Mouse (Mus musculus): ENCODE data around the gene Rtp2. TPM values are rescaled to one million over a fixed set of nuclear protein-coding genes. Genes with fewer than 3 reads are reported as not detected.

Gene Rtp2
- polyA plus RNA-seq, 1 experiment from 2014 or later = 0.11 TPM

GRCm38 (mm10) chr16:23953959-23954260 lies 21.7 kb upstream of the Rtp2 start:
- 0% methylated on average over 1 of the region's 1 CpGs for WGBS
- H3K9ac ChIP-seq (replicated peaks; ENCODE audit: low read depth, low read length) = no peak overlapping the region
- peak; percentile 45 for ATAC-seq

GRCm38 (mm10) chr16:23953189-23953958 lies 21.2 kb upstream of the Rtp2 start:
- H3K36me3 ChIP-seq (ENCODE audit: control insufficient read depth, insufficient read depth) = no peaks in the 10 kb centered on the region
- H3K4me3 ChIP-seq (replicated peaks; ENCODE audit: low read length) = no peak overlapping the region
- no peaks in the 10 kb centered on the region for H3K9me3 ChIP-seq (ENCODE audit: control insufficient read depth, low read length)
- ATAC-seq = peak; percentile 70
- no peaks in the 10 kb centered on the region for H3K27me3 ChIP-seq (replicated peaks; ENCODE audit: control insufficient read depth, insufficient read depth, low read length)
- WGBS = 39% methylated on average over 11 of the region's 11 CpGs
- no peak overlapping the region for H3K9ac ChIP-seq (replicated peaks; ENCODE audit: low read depth, low read length)
- H3K27ac ChIP-seq (ENCODE audit: low read length) = no peak overlapping the region
- H3K4me2 ChIP-seq (ENCODE audit: low read length) = no peak overlapping the region
- no peaks in the 10 kb centered on the region for H3K4me1 ChIP-seq (replicated peaks; ENCODE audit: control insufficient read depth, insufficient read depth, low read length)

More at GRCm38 (mm10) chr16:23953959-23954260, 21.7 kb upstream of the Rtp2 start:
- H3K4me1 ChIP-seq (replicated peaks; ENCODE audit: control insufficient read depth, insufficient read depth, low read length) = no peaks in the 10 kb centered on the region
- no peak overlapping the region for H3K4me2 ChIP-seq (ENCODE audit: low read length)
- H3K27ac ChIP-seq (ENCODE audit: low read length) = no peak overlapping the region
- H3K9me3 ChIP-seq (ENCODE audit: control insufficient read depth, low read length) = no peaks in the 10 kb centered on the region
- no peak overlapping the region for H3K4me3 ChIP-seq (replicated peaks; ENCODE audit: low read length)
- no peaks in the 10 kb centered on the region for H3K27me3 ChIP-seq (replicated peaks; ENCODE audit: control insufficient read depth, insufficient read depth, low read length)
- H3K36me3 ChIP-seq (ENCODE audit: control insufficient read depth, insufficient read depth) = no peaks in the 10 kb centered on the region

- Histone ChIP-seq H3K4me2 (ENCODE audit: low read length) (no peak overlapping the region), H3K4me3 (replicated peaks; ENCODE audit: low read length) (no peak overlapping the region), H3K4me1 (replicated peaks; ENCODE audit: control insufficient read depth, insufficient read depth, low read length) (no peaks in the 10 kb centered on the region), H3K36me3 (ENCODE audit: control insufficient read depth, insufficient read depth) (no peaks in the 10 kb centered on the region), H3K27me3 (replicated peaks; ENCODE audit: control insufficient read depth, insufficient read depth, low read length) (no peaks in the 10 kb centered on the region), H3K27ac (ENCODE audit: low read length) (no peak overlapping the region), H3K9me3 (ENCODE audit: control insufficient read depth, low read length) (no peaks in the 10 kb centered on the region), H3K9ac (replicated peaks; ENCODE audit: low read depth, low read length) (no peak overlapping the region)
- ATAC-seq = 0 out of 2 replicates have a peak, but pooled peaks have one; percentile 23
- 76% methylated on average over 4 of the region's 4 CpGs for WGBS
These were observed 20.0 kb upstream of the Rtp2 start for GRCm38 (mm10) chr16:23952101-23952727.

- Histone ChIP-seq H3K4me3 (replicated peaks; ENCODE audit: low read length) (no peak overlapping the region), H3K9ac (replicated peaks; ENCODE audit: low read depth, low read length) (no peak overlapping the region), H3K27ac (ENCODE audit: low read length) (no peak overlapping the region), H3K4me1 (replicated peaks; ENCODE audit: control insufficient read depth, insufficient read depth, low read length) (no peaks in the 10 kb centered on the region), H3K27me3 (replicated peaks; ENCODE audit: control insufficient read depth, insufficient read depth, low read length) (no peaks in the 10 kb centered on the region), H3K36me3 (ENCODE audit: control insufficient read depth, insufficient read depth) (no peaks in the 10 kb centered on the region), H3K9me3 (ENCODE audit: control insufficient read depth, low read length) (no peaks in the 10 kb centered on the region), H3K4me2 (ENCODE audit: low read length) (no peak overlapping the region)
- ATAC-seq = no peak
- WGBS = 92% methylated on average over 6 of the region's 6 CpGs
These were observed 15.5 kb upstream of the Rtp2 start for GRCm38 (mm10) chr16:23947654-23948053.

- H3K36me3 ChIP-seq (ENCODE audit: control insufficient read depth, insufficient read depth) = no peaks in the 10 kb centered on the region
- H3K9ac ChIP-seq (replicated peaks; ENCODE audit: low read depth, low read length) = no peak overlapping the region
- no peaks in the 10 kb centered on the region for H3K27me3 ChIP-seq (replicated peaks; ENCODE audit: control insufficient read depth, insufficient read depth, low read length)
- 27% methylated on average over 3 of the region's 3 CpGs for WGBS
- no peak overlapping the region for H3K27ac ChIP-seq (ENCODE audit: low read length)
- no peaks in the 10 kb centered on the region for H3K4me1 ChIP-seq (replicated peaks; ENCODE audit: control insufficient read depth, insufficient read depth, low read length)
- no peaks in the 10 kb centered on the region for H3K9me3 ChIP-seq (ENCODE audit: control insufficient read depth, low read length)
- H3K4me3 ChIP-seq (replicated peaks; ENCODE audit: low read length) = no peak overlapping the region
- no peak for ATAC-seq
- no peak overlapping the region for H3K4me2 ChIP-seq (ENCODE audit: low read length)
These were observed 12.6 kb upstream of the Rtp2 start for GRCm38 (mm10) chr16:23944801-23945200.

GRCm38 (mm10) chr16:23934397-23934796 lies 2.2 kb upstream of the Rtp2 start:
- Histone ChIP-seq H3K4me2 (ENCODE audit: low read length) (no peak overlapping the region), H3K9ac (replicated peaks; ENCODE audit: low read depth, low read length) (no peak overlapping the region), H3K27ac (ENCODE audit: low read length) (no peak overlapping the region), H3K9me3 (ENCODE audit: control insufficient read depth, low read length) (no peaks in the 10 kb centered on the region), H3K4me3 (replicated peaks; ENCODE audit: low read length) (no peak overlapping the region), H3K27me3 (replicated peaks; ENCODE audit: control insufficient read depth, insufficient read depth, low read length) (no peaks in the 10 kb centered on the region), H3K36me3 (ENCODE audit: control insufficient read depth, insufficient read depth) (no peaks in the 10 kb centered on the region), H3K4me1 (replicated peaks; ENCODE audit: control insufficient read depth, insufficient read depth, low read length) (no peaks in the 10 kb centered on the region)
- ATAC-seq = no peak
- WGBS = 85% methylated on average over 2 of the region's 2 CpGs

- Histone ChIP-seq H3K9ac (replicated peaks; ENCODE audit: low read depth, low read length) (no peak overlapping the region), H3K9me3 (ENCODE audit: control insufficient read depth, low read length) (no peaks in the 10 kb centered on the region), H3K27me3 (replicated peaks; ENCODE audit: control insufficient read depth, insufficient read depth, low read length) (no peaks in the 10 kb centered on the region), H3K4me2 (ENCODE audit: low read length) (no peak overlapping the region), H3K27ac (ENCODE audit: low read length) (no peak overlapping the region), H3K4me3 (replicated peaks; ENCODE audit: low read length) (no peak overlapping the region), H3K36me3 (ENCODE audit: control insufficient read depth, insufficient read depth) (no peaks in the 10 kb centered on the region), H3K4me1 (replicated peaks; ENCODE audit: control insufficient read depth, insufficient read depth, low read length) (no peaks in the 10 kb centered on the region)
- ATAC-seq = no peak
- WGBS = 72% methylated on average over 18 of the region's 18 CpGs
These were observed 919 bp downstream of the Rtp2 start for GRCm38 (mm10) chr16:23931275-23931674.

GRCm38 (mm10) chr16:23930426-23931073 lies 1.6 kb downstream of the Rtp2 start:
- Histone ChIP-seq H3K9me3 (ENCODE audit: control insufficient read depth, low read length) (no peaks in the 10 kb centered on the region), H3K27ac (ENCODE audit: low read length) (no peak overlapping the region)
- WGBS = 86% methylated on average over 3 of the region's 3 CpGs

GRCm38 (mm10) chr16:23927301-23928114 lies 4.7 kb downstream of the Rtp2 start:
- Histone ChIP-seq H3K36me3 (ENCODE audit: control insufficient read depth, insufficient read depth) (no peaks in the 10 kb centered on the region), H3K9ac (replicated peaks; ENCODE audit: low read depth, low read length) (no peak overlapping the region), H3K4me2 (ENCODE audit: low read length) (no peak overlapping the region), H3K4me3 (replicated peaks; ENCODE audit: low read length) (no peak overlapping the region), H3K4me1 (replicated peaks; ENCODE audit: control insufficient read depth, insufficient read depth, low read length) (no peaks in the 10 kb centered on the region), H3K9me3 (ENCODE audit: control insufficient read depth, low read length) (no peaks in the 10 kb centered on the region), H3K27ac (ENCODE audit: low read length) (no peak overlapping the region), H3K27me3 (replicated peaks; ENCODE audit: control insufficient read depth, insufficient read depth, low read length) (no peaks in the 10 kb centered on the region)
- no peak for ATAC-seq
- 92% methylated on average over 33 of the region's 33 CpGs for WGBS

More at GRCm38 (mm10) chr16:23930426-23931073, 1.6 kb downstream of the Rtp2 start:
- no peak overlapping the region for H3K4me3 ChIP-seq (replicated peaks; ENCODE audit: low read length)
- H3K9ac ChIP-seq (replicated peaks; ENCODE audit: low read depth, low read length) = no peak overlapping the region
- H3K4me1 ChIP-seq (replicated peaks; ENCODE audit: control insufficient read depth, insufficient read depth, low read length) = no peaks in the 10 kb centered on the region
- ATAC-seq = no peak
- H3K4me2 ChIP-seq (ENCODE audit: low read length) = no peak overlapping the region
- no peaks in the 10 kb centered on the region for H3K36me3 ChIP-seq (ENCODE audit: control insufficient read depth, insufficient read depth)
- no peaks in the 10 kb centered on the region for H3K27me3 ChIP-seq (replicated peaks; ENCODE audit: control insufficient read depth, insufficient read depth, low read length)
